Mouse (Mus musculus): Measurements from ENCODE around the gene Eva1a. TPM values are rescaled to one million over a fixed set of nuclear protein-coding genes. Genes with fewer than 3 reads are reported as not detected.

The Eva1a gene
- polyA plus RNA-seq (2012; fragmentation: generic; extraction: Trizol), result not detected

DNA sequence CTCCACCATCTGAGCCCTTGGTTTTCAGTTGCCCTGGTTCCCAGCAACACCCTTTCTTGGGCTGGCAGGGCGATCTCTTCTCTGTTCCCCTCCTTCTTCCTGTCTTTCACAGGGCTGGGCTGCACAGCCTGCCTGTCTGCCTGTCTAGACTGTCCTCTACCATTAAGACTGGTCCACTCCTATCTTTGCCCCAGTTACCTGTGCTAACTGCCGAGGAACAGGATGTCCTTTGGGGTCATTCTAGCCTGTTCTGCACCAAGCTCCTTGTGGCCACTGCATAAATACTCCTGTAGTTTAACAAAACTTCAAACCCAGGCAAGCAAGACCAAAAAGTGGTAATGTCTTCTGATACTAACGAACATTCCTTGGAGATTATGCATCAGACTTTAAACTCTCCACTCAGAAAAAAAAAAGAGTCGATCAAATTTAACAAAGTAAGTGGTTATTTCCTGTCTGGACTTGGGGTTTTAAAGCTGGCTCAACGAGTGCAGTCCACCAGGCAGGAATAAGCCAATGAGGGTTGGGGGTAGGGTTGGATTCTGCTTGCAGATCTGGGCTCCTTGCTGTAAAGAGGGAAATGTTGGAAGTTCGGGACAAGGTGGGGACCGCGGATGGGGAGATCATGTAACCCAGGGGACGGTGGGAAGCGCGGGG, at the start of gene Eva1a:
Gene Eva1a, plus strand, starts transcription at position 210 of the 654 bp plus-strand sequence.

Other genes with a start within 250 kb of the Eva1a start
- 1 to 10 TPM in 1 of 2 experiments, under 1 TPM in 1; 0.23 to 1.4 TPM for gene Gcfc2, start 117.4 kb upstream of the Eva1a start, polyA plus RNA-seq (2012; fragmentation: generic; extraction: Trizol)
- 10 to 100 TPM; 11.0 to 13.0 TPM for gene Mrpl19, start 75.1 kb upstream of the Eva1a start, polyA plus RNA-seq (2012; fragmentation: generic; extraction: Trizol)

Data from C3H10T1/2 (cell line).